Mouse (Mus musculus) ovary, adult 10 weeks (tissue): ENCODE results near the gene Fads6. TPM values are rescaled to one million over a fixed set of nuclear protein-coding genes. Genes with fewer than 3 reads are reported as not detected.

Experiments used
- polyA plus RNA-seq: library from polyadenylated mRNA; stranded (reverse); fragments of 350-450 nt; fragmentation: Illumina TruSeq; extraction: RNeasy Lipid Tissue Mini Kit (QIAGEN cat#74804); gene quantifications from one replicate; pipeline ENCODE4 v1.2.3, GENCODE M21; 2014

Fads6 gene
- 13.5 TPM for polyA plus RNA-seq

DNA sequence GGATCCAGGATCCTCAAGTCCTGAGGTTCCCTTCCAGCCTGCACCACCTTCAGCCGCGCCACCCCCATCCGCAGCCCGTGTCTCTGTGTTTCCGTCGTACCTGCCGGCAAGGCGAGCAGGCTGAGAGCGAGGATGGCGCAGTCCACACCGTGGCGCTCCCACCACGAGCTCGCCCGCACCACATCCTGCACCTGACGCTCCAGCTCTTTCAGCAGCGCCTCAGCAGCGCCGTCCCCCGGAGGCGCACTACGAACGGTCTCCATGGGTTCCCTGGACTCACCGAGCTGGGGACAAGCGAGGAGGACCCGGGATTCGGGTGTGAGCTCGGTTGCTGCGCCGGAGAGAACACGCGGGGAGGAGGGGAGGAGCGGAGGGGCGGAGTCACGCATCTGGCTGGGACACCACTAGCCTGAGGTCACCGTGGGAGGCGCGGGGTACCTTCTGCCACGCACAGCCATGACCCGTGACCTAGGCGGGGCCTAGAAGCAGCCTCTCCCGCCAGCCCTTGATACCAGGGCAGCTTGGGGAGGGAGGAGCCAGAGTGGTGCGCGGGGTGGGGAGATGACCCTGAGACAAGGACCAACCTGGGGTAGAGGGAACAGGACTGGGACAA, at the start of gene Fads6:
Gene Fads6 (minus strand): TSS at position 450 of the 613 bp plus-strand sequence.

DNA sequence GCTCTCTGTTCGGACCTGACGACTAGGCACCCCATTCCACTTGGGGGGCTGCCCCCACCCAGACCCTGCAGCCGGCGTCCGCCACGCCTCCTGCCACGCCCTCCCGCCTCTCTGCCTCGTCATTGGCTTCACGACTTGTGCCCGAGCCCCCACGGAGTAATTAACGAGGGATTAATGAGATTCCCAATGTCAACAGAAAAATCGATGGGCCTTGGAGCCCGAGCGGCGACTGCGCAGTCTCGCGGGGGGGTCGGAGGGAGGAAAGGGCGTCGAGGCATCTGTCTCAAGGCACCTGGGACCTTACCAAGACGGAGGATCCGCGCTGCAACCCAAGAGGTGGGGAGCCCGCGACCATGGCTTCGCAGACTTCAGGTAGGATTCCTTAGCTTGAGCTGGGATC, 37.1 kb upstream of the Fads6 start, which contains the start of gene Otop3:
Gene Otop3 (plus strand): TSS at position 201 of the 400 bp plus-strand sequence.

DNA sequence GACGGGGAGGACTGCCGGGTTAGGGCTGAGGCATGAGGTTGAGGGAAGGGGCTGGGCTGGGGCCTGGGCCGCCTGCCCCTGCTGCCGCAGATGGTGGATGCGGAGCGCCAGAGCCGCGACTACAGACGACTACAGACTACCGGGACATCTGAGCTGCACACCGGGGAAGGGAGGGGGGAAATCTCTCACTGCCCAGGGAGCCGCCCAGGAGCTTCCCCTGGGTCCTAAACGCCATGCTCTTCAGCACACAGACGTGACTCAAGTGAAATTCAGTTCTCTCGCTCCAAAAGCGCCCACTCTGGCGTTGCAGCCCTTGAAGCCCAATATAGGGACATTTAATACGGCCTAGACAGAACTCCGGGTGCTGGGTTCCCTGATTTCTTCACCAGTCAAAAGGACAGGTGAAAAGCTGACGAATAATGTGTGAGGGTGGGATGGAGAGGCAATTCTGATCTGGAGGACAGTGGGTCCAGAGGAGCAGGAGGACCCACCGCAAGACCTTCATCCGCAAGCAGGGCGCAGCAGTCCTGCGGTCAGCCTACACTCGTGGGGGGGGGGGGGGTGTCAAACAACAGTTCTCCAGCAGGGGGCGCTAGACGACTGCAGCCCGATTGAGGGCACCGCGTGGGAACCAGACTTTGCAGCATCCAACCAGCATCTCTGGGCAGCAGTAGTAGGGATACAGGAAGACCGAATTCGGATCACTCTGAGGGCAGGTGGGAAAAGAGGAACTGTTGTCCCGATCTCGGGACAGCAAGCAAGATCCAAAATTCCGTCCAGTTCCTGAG, 24.6 kb upstream of the Fads6 start, which contains the start of gene Ush1g:
Gene Ush1g (minus strand): TSS at position 136 of the 788 bp plus-strand sequence.

DNA sequence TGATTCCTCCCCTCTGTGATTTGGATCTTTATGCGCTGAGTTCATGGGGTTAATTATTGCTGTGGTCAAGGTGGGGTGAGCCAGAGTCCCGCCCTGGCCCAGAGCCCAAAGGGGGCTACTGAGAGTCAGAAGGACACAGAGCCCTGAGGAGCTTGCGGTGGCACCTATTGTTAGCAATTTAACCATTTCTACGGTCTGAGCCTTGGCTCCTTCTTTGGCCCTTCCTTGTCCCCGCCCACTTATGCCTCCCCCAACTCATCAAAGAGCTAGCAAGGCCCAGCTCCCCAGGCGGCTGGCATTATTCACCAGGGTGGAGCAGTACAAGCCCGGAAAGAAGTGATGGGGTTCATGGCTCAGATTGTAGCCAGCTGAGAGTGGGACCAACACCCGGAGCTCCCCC, 9.4 kb upstream of the Fads6 start, which contains the start of gene Otop2:
Gene Otop2 (plus strand): TSS at position 301 of the 400 bp plus-strand sequence.

DNA sequence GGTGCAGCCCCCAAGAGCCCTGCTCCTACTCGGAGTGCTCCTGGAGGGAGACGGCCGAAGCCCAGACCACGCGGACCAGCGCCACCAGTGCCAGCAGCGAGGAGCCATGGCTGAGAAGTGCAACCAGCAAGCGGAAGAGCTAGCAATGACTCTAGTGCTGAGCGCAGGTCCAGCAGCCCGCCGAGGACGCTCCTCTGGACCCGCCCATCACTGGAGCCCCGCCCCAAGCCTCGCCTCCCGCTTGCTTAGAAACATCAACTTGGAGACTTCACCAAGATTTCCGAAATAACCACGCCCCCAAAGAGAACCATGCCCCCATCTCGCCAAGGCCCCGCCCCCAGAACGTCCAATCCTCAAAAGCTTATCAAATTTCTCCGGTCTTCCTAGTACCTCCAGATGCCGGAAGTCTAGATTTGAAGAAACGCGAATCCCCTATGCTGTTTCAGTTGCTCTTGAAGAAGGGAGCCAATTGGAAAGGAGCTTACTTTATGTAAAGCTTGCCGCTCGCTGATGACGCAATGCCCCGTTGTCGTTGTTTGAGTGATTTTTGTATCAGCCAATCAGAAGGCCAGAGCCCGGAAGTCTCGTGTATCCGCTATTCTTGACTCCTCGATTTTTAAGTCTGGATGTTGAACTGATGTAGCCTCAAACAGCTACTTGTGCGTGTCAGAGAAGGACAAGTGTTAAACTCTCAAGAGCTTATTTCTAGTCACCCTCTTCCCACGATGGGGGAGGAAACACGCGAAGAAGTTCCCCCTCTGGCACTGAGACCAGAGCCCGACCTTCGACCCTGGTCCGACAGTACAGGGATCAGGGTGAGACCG, 20.5 kb downstream of the Fads6 start, which contains the start of gene Fdxr:
Gene Fdxr (minus strand): TSS at position 271 of the 824 bp plus-strand sequence.

DNA sequence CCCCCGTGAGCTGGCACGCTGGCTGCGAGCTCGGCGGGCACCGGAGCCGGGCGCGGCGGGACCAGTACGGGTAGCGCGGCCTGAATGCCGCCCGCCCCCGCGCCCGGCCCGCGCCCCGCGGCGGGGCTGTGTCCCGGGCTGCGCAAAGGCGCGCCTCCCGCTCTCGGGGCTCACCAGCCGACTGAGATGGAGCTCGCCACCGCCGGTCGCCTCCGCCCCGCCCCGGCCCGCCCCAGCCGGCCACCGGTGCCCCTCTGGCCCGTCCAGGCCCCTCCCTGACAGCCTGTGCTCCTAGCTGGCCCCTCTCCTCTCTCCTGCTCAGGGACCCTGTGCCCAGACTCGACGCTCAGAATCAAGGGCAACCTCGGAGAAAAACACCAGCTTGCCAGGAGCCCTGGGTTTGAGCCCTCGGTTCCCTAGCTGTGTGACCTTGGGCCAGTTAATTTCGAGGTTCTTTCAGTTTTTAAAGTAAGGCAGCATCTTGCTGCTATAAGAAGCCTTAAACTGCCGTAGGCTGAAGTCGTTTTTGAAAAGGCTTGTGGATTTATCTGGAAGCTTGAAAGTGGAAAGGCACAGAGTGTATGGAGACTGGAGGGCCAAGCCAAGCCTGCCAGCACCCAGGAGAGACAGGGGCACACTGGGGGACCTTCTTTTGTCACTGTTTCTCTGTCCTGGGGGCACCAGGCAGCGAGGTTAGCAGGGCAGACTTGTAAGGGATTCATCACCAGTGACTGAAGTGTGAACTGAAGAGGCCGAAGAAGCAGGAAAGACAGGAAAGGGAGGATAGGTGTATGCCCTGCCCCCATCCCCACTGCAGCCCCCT, 30.2 kb downstream of the Fads6 start, which contains the start of gene Grin2c:
Gene Grin2c (minus strand): TSS at position 183 of the 823 bp plus-strand sequence.

Other genes starting within 250 kb of the Fads6 start
- 4.1 TPM for gene Cd300ld3, start 249.3 kb downstream of the Fads6 start, polyA plus RNA-seq
- gene Cd300e, start 235.5 kb downstream of the Fads6 start, polyA plus RNA-seq, result 0.63 TPM
- gene Rab37, start 206.2 kb downstream of the Fads6 start, polyA plus RNA-seq, result 0.60 TPM
- gene Cd300lf, start 163.7 kb downstream of the Fads6 start, polyA plus RNA-seq, result 0.48 TPM
- gene Slc9a3r1, start 134.3 kb downstream of the Fads6 start, polyA plus RNA-seq, result 8.0 TPM
- gene Tmem104, start 110.2 kb downstream of the Fads6 start, polyA plus RNA-seq, result 0.71 TPM
- gene Nat9, start 109.8 kb downstream of the Fads6 start, polyA plus RNA-seq, result 0.74 TPM
- not detected for gene Grin2c, start 30.4 kb downstream of the Fads6 start, polyA plus RNA-seq
- 11.9 TPM for gene Fdxr, start 20.6 kb downstream of the Fads6 start, polyA plus RNA-seq
- gene Otop2, start 9.5 kb upstream of the Fads6 start, polyA plus RNA-seq, result not detected
- gene Ush1g, start 24.4 kb upstream of the Fads6 start, polyA plus RNA-seq, result 0.60 TPM
- gene Otop3, start 37.1 kb upstream of the Fads6 start, polyA plus RNA-seq, result not detected
- gene Hid1, start 70.1 kb upstream of the Fads6 start, polyA plus RNA-seq, result 1.3 TPM
- 0.46 TPM for gene Cdr2l, start 84.3 kb upstream of the Fads6 start, polyA plus RNA-seq
- gene Mrpl58, start 106.1 kb upstream of the Fads6 start, polyA plus RNA-seq, result 5.3 TPM
- gene Atp5h, start 122.3 kb upstream of the Fads6 start, polyA plus RNA-seq, result 364 TPM
- 21.3 TPM for gene Kctd2, start 122.5 kb upstream of the Fads6 start, polyA plus RNA-seq
- not detected for gene Trim80, start 142.9 kb upstream of the Fads6 start, polyA plus RNA-seq
- gene Slc16a5, start 164.8 kb upstream of the Fads6 start, polyA plus RNA-seq, result not detected
- 0.86 TPM for gene Armc7, start 178.0 kb upstream of the Fads6 start, polyA plus RNA-seq
- gene Nt5c, start 194.2 kb upstream of the Fads6 start, polyA plus RNA-seq, result 0.63 TPM
- 20.2 TPM for gene Jpt1, start 216.7 kb upstream of the Fads6 start, polyA plus RNA-seq
- gene Sumo2, start 238.6 kb upstream of the Fads6 start, polyA plus RNA-seq, result 2,747 TPM